Mouse (Mus musculus): ENCODE data around the gene Rere. TPM values are rescaled to one million over a fixed set of nuclear protein-coding genes. Genes with fewer than 3 reads are reported as not detected.

Gene Rere
- total and polyA plus RNA-seq, 3 experiments: 4.1 to 31.8 TPM; not detected in 1

- Histone ChIP-seq H3K9me3 (replicated peaks; ENCODE audit: insufficient read depth, low read length) (no peaks in the 10 kb centered on the region), H3K27ac (ENCODE audit: control insufficient read depth, low read depth, low read length) (no peak overlapping the region), H3K79me2 (ENCODE audit: control insufficient read depth, insufficient read depth, low read length, poor library complexity) (no peaks in the 10 kb centered on the region), H3K9ac (ENCODE audit: control insufficient read depth, low read depth, low read length, poor library complexity, severe bottlenecking) (no peak overlapping the region), H3K27me3 (ENCODE audit: control insufficient read depth in 1 of 2, insufficient read depth in 2 of 2, low read length in 2 of 2) (no peaks in the 10 kb centered on the region), H3K4me1 (ENCODE audit: control insufficient read depth in 1 of 2, insufficient read depth in 2 of 2, low read length in 2 of 2) (no peaks in the 10 kb centered on the region), H3K4me3 (ENCODE audit: control insufficient read depth in 1 of 2, insufficient read depth in 1 of 2, low read depth in 2 of 2, low read length in 2 of 2) (no peak overlapping the region), H3K36me3 (ENCODE audit: control insufficient read depth in 1 of 2, insufficient read depth in 2 of 2, low read length in 2 of 2) (no peaks in the 10 kb centered on the region)
- TF ChIP-seq GATA1 (IDR thresholded peaks at IDR 0.05; ENCODE audit: low read depth, low read length): no peak
- no peak for TF ChIP-seq TAL1 (IDR thresholded peaks at IDR 0.05; ENCODE audit: low read length)
- no peak for TF ChIP-seq HCFC1 (IDR thresholded peaks at IDR 0.05; ENCODE audit: low read depth, low read length)
- TF ChIP-seq ZNF384 (IDR thresholded peaks at IDR 0.05; ENCODE audit: low read depth, low read length): no peak
- TF ChIP-seq CTCF (IDR thresholded peaks at IDR 0.05 in 2 of 3, conservative IDR thresholded peaks at IDR 0.05 in 1 of 3; ENCODE audit: control insufficient read depth in 1 of 3, insufficient read depth in 1 of 3, low read depth in 2 of 3, low read length in 3 of 3, poor library complexity in 1 of 3, severe bottlenecking in 1 of 3): no peak
- TF ChIP-seq USF1 (IDR thresholded peaks at IDR 0.05; ENCODE audit: low read depth, low read length): no peak
- no peak for TF ChIP-seq ELF1 (IDR thresholded peaks at IDR 0.05; ENCODE audit: low read depth, low read length)
- no peak for DNase-seq (ENCODE audit: low read depth, low spot score)
These were observed 325.2 kb downstream of the Rere start for GRCm38 (mm10) chr4:150606449-150607161.

GRCm38 (mm10) chr4:150608670-150609069 is 327.2 kb downstream of the Rere start:
- H3K27me3 ChIP-seq (ENCODE audit: control insufficient read depth in 1 of 2, insufficient read depth in 2 of 2, low read length in 2 of 2): no peaks in the 10 kb centered on the region
- no peak for DNase-seq (ENCODE audit: low read depth, low spot score)
- H3K9ac ChIP-seq (ENCODE audit: control insufficient read depth, low read depth, low read length, poor library complexity, severe bottlenecking): no peak overlapping the region
- H3K27ac ChIP-seq (ENCODE audit: control insufficient read depth, low read depth, low read length): no peak overlapping the region
- no peak overlapping the region for H3K4me3 ChIP-seq (ENCODE audit: control insufficient read depth in 1 of 2, insufficient read depth in 1 of 2, low read depth in 2 of 2, low read length in 2 of 2)
- TF ChIP-seq CHD2 (IDR thresholded peaks at IDR 0.05; ENCODE audit: low read length): no peak
- TF ChIP-seq NELFE (IDR thresholded peaks at IDR 0.05; ENCODE audit: low read depth, low read length): no peak
- no peak for TF ChIP-seq JUND (IDR thresholded peaks at IDR 0.05; ENCODE audit: low read depth, low read length)
- no peak for TF ChIP-seq MAFK (IDR thresholded peaks at IDR 0.05; ENCODE audit: borderline replicate concordance, low read depth, low read length)
- no peak for TF ChIP-seq USF1 (IDR thresholded peaks at IDR 0.05; ENCODE audit: low read depth, low read length)
- no peak for TF ChIP-seq TCF12 (IDR thresholded peaks at IDR 0.05; ENCODE audit: low read depth, low read length)
- no peak for TF ChIP-seq HCFC1 (IDR thresholded peaks at IDR 0.05; ENCODE audit: low read depth, low read length)
- no peak for TF ChIP-seq TBP (IDR thresholded peaks at IDR 0.05; ENCODE audit: low read depth, low read length)
- no peak for TF ChIP-seq POLR2A (IDR thresholded peaks at IDR 0.05; ENCODE audit: control insufficient read depth in 1 of 2, insufficient read depth in 1 of 2, low read depth in 1 of 2, low read length in 2 of 2, poor library complexity in 1 of 2)
- no peak for TF ChIP-seq MXI1 (IDR thresholded peaks at IDR 0.05; ENCODE audit: low read depth, low read length)
- no peaks in the 10 kb centered on the region; a peak in 1 of 4 replicates for H3K36me3 ChIP-seq (ENCODE audit: control insufficient read depth in 1 of 2, insufficient read depth in 2 of 2, low read length in 2 of 2)
- H3K79me2 ChIP-seq (ENCODE audit: control insufficient read depth, insufficient read depth, low read length, poor library complexity): no peaks in the 10 kb centered on the region
- H3K9me3 ChIP-seq (replicated peaks; ENCODE audit: insufficient read depth, low read length): no peaks in the 10 kb centered on the region
- no peaks in the 10 kb centered on the region for H3K4me1 ChIP-seq (ENCODE audit: control insufficient read depth in 1 of 2, insufficient read depth in 2 of 2, low read length in 2 of 2)

- H3K9me3 ChIP-seq (replicated peaks; ENCODE audit: insufficient read depth, low read length): no peaks in the 10 kb centered on the region
- H3K27me3 ChIP-seq (ENCODE audit: control insufficient read depth in 1 of 2, insufficient read depth in 2 of 2, low read length in 2 of 2): no peaks in the 10 kb centered on the region
- no peaks in the 10 kb centered on the region for H3K4me1 ChIP-seq (ENCODE audit: control insufficient read depth in 1 of 2, insufficient read depth in 2 of 2, low read length in 2 of 2)
- no peak overlapping the region for H3K9ac ChIP-seq (ENCODE audit: control insufficient read depth, low read depth, low read length, poor library complexity, severe bottlenecking)
- TF ChIP-seq ETS1 (IDR thresholded peaks at IDR 0.05; ENCODE audit: low read depth, low read length) (no peak), CHD1 (IDR thresholded peaks at IDR 0.05; ENCODE audit: low read depth, low read length) (no peak), HCFC1 (IDR thresholded peaks at IDR 0.05; ENCODE audit: low read depth, low read length) (no peak)
- no peaks in the 10 kb centered on the region; a peak in 1 of 4 replicates for H3K36me3 ChIP-seq (ENCODE audit: control insufficient read depth in 1 of 2, insufficient read depth in 2 of 2, low read length in 2 of 2)
- H3K4me3 ChIP-seq (ENCODE audit: control insufficient read depth in 1 of 2, insufficient read depth in 1 of 2, low read depth in 2 of 2, low read length in 2 of 2): no peak overlapping the region
- DNase-seq (ENCODE audit: low read depth, low spot score): no peak
- no peaks in the 10 kb centered on the region for H3K79me2 ChIP-seq (ENCODE audit: control insufficient read depth, insufficient read depth, low read length, poor library complexity)
- no peak overlapping the region for H3K27ac ChIP-seq (ENCODE audit: control insufficient read depth, low read depth, low read length)
These were observed 332.3 kb downstream of the Rere start for GRCm38 (mm10) chr4:150613715-150614114.

Measured in MEL (cell line).